Mouse (Mus musculus): ENCODE measurements around the gene Trmt1.

Gene Trmt1

DNA sequence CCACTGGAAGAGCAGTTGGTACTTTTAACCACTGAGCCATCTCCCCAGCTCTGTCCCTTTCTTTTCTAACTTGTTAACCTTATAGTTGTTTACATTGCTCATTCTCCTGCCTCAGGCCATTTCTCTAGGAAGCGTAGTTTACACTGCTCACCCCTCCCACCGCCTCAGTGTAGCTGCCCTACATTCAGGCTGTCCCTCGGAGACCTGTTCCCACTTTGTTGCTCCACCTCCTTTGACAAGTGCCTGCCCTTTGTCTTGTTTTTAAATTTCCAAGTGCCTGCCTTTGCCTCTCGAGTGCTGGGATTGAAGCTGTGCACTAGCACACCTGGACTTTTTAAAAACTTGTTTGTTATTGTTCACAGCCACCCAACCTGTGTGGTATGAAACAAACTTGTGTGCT is 7.2 kb downstream of the Trmt1 start:
- no peak for DNase-seq

DNA sequence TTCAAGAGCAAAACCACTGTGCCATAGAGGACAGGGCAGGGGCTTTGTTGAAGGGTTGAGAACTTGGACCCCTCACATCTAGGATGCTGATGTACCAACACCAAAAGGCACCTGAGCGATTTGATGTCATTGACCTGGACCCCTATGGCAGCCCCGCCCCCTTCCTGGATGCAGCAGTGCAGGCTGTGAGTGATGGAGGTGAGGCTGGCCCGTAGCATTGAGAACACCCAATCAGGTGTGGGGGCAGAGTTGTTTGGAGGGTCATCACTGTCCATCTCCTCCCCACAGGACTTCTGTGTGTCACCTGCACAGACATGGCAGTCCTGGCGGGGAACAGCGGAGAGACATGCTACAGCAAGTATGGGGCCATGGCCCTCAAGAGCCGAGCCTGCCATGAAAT is 9.0 kb downstream of the Trmt1 start:
- no peak for DNase-seq

DNA sequence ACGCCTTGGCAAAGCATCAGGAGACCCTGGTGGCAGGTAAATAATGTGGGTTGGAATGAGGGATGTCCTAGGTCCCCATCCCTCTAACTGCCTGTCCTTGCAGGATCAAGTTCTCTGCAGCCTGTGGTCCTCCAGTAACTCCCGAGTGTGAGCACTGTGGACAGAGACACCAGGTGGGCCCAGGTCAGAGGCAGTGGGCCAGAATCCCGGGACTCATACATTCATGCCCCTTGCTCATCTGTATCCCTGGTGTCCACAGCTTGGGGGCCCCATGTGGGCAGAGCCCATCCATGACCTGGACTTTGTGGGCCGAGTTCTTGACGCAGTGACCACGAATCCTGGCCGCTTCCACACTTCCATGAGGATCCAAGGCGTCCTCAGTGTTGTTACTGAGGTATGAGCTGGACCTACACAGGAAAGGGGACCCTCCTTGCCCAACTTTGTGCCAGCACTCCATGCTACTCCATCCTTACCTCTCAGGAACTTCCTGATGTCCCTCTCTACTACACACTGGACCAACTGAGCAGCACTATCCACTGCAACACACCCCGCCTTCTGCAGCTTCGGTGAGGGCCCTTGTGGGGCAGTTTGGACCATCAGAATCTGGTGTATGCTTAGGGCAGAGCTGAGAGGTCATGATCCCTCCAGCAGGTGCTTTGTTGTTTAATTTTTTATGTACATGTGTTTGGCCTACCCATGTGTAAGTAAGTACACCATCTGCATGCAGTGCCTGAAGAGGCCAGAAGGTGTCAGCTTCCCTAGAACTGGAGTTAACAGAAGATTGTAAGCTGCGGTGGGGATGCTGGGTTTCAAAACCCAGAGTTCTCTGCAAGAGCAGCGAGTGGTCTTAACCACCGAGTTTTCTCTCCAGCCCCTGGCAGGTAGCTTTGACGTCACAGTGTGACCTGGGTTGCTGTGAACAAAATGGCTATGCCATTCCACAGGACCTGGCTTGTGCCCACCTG is 11.3 kb downstream of the Trmt1 start:
- DNase-seq: peak; percentile 76 to 78

DNA sequence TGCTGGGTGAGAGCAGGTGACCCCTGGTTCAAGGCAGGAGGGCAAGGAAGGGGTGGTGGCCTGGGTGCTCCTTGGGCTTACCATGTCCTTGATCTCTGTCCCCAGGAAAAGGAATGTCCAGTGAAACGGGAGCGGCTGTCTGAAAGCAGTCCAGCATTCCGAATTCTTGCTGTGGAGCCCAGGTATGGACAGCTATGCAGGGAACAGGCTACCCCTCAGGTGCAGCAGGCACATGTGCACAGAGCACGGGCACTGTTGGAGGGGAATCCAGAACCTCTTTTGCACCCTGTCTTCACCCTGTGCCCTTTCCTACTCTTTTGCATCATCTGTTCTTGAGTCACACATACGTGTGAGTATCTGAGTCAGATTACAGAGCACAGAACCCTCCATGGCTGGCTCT is 12.2 kb downstream of the Trmt1 start:
- DNase-seq: no peak

DNA sequence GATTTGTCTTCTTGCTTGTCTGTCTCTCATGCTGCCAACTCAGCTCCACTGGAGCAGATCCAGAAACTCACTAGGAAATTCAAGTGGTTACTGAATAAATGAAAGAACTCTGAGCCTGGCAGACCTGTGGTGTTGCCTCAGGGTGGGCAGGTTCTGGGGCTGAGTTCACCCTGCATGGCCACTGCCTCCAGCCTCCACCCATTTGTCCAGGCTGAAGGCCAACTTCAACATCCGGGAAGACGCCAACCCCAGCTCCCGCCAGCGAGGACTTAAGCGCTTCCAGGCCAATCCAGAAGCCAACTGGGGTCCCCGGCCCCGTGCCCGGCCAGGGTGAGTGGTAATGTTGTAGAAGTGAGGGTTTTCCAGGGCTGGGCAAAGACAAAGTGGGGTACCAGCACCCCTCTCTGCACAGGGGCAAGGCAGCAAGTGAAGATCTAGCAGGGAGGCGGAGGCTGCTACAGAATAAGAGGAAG is 12.9 kb downstream of the Trmt1 start:
- peak; percentile 47 to 63 for DNase-seq

DNA sequence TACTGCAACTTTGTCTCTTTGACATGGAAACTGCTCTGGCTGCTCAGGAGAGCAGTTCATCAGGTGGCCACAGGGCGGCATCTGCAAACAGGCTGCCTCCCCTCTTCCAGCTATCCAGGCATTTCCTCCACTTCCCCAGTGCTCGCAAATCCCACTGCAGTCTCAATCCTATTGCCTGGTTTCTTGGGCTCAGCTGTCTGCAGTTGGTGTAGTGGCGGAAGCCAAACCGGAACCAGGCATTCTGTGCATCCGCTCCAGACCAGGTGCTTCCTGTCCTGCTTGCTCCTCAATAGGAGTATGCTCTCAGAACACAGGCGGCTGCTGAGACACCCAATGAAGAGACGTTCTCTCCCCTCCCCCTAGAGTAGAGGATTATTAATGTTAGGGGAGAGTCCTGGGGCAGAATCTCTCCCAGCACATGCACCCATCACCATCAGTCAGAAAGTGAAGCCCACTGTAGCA is 13.8 kb downstream of the Trmt1 start:
- peak; percentile 77 to 85 for DNase-seq

DNA sequence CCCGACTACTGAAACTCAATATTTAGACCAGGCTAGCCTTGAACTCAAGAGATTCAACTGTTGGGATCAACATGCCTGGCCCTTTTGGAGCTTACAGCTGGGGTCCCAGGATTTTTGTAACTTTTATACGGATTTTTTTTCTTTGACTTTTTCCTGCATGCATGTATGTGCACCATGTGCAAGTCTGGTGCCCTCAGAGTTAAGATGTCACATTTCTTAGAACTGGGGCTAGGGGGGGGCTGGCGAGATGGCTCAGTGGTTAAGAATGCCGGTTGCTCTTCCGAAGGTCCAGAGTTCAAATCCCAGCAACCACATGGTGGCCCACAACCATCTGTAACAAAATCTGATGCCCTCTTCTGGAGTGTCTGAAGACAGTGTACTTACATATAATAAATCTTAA is 14.4 kb downstream of the Trmt1 start:
- DNase-seq: no peak

DNA sequence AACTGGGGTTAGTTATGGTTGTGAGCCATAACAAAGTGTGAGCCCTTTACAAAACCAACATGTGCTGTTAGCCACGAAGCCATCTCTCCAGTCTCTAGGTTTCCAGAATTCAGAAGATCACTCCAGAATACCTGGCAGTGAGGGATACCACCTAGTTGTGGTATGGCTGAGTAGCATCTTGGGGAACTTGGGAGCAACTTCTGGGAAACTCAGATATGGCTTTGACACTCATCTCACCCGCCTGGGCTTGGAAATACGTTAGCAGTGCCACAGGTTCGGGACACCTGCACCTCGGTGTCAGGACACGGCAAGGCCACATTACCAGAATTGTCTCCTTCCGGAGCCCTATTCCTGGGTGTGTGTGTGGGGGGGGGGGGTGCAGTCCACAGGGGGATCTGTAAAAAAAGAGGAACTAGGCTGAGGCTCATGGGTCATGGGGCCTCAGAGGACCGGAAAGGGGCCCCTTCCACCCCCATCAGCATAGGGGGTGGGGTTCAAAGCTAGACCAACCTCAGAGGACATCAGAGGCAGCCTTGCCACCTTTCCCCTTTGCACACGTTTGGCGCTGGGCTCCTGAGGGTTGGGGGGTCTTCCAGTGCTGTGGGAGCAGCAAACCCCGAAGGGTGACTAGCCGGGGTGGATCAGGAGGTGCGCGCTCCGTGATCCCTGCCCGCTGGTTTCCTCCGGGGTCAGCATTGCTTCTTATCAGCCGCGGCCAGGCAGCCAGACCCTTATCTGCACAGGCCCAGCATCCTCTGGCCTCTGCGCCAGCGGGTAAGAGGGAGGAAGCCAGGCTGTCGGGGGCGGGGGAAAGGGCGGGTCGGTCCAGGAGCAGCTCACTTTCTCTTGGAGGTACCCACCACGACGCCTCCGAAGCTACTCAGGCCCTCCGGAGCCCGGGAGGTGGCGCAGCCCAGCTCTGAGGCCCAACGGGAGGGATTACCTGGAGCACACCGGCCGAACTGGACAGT is 15.1 kb downstream of the Trmt1 start, which contains the start of gene Lyl1:
Lyl1 (plus strand) TSS at position 517 of the 971 bp plus-strand sequence.
- peak; percentile 71 to 81 for DNase-seq

DNA sequence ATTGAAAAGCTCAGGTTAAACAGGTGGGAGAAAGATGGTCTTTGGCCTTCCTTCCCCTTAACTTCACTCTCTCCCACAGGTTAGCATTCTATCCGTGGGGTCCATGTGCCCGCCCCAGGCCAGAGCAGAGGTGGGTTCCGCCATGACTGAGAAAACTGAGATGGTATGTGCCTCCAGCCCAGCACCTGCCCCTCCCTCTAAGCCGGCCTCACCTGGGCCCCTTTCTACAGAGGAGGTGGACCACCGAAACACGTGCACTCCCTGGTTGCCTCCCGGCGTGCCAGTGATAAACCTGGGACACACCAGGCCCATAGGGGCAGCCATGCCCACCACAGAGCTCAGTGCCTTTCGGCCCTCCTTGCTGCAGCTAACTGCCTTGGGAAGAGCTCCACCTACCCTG is 16.5 kb downstream of the Trmt1 start:
- no peak for DNase-seq

DNA sequence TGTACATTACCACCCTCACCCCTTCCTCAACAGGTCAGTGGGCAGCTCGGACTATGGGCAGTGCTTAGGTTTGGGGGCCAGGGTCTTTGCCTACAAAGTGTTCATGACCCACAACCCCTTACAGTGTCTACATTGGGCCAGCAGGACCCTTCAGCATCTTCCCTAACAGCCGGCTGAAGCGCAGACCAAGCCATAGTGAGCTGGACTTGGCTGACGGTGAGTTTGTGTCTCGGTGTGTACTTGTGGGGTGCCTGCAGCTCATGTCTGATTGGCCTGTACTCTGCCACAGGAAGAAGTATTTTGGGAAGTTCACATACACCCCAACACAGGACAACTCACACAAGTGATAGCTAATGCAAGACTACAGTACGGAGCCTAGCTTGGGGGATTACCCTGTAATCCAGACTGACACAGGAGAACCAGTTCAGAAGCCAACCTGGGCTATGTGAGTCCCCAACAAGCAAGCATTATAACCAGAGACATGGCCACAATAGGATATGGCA is 16.9 kb downstream of the Trmt1 start:
- no peak for DNase-seq

DNA sequence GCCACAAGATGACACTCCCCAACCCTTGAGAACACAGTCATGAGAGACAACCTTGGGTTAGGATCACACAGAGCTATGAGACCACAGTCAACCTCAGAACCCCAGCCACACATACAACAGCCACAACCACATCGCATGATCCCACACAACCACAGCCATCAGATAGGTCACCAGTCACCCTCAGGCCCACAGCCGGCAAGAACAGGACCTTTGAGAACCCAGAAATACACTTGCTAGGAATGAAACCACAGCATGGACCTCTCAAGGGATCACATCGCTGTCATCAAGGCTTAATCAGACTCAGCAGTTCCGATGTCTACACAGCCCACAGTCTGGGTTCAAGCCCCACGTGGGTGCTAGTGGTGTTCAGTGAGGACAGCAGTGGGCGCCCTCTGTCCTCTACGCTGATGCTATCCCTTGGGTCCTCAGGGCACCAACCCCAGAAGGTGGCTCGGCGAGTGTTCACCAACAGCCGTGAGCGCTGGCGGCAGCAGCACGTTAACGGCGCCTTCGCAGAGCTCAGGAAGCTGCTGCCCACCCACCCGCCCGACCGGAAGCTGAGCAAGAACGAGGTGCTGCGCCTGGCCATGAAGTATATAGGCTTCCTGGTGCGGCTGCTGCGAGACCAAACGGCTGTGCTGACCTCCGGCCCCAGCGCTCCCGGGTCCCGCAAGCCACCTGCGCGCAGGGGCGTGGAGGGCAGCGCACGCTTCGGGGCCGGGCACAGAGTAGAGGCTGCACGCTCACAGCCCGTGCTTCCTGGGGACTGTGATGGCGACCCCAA is 17.6 kb downstream of the Trmt1 start:
- DNase-seq: peak in 1 of 2 experiments; percentile 53

DNA sequence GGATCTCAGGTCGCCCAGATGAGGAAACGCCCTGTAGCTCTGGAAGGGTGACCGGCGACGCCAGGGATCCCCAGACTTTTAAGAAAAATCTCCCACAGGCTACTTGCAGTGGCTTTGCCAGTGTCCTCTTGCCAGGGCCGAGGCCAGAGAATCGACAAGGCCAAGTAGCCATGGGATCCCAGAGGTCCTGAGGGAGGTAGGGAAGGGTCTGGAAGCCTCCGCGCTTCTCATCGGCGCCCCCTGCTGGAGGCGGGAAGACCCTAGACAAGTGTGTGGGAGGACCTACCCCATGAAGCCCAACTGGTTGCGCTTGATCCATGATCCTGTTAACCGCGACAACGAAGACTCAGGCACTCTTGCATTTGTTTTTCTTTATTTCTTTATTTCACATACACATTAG is 18.2 kb downstream of the Trmt1 start:
- DNase-seq: peak; percentile 88 to 92

DNA sequence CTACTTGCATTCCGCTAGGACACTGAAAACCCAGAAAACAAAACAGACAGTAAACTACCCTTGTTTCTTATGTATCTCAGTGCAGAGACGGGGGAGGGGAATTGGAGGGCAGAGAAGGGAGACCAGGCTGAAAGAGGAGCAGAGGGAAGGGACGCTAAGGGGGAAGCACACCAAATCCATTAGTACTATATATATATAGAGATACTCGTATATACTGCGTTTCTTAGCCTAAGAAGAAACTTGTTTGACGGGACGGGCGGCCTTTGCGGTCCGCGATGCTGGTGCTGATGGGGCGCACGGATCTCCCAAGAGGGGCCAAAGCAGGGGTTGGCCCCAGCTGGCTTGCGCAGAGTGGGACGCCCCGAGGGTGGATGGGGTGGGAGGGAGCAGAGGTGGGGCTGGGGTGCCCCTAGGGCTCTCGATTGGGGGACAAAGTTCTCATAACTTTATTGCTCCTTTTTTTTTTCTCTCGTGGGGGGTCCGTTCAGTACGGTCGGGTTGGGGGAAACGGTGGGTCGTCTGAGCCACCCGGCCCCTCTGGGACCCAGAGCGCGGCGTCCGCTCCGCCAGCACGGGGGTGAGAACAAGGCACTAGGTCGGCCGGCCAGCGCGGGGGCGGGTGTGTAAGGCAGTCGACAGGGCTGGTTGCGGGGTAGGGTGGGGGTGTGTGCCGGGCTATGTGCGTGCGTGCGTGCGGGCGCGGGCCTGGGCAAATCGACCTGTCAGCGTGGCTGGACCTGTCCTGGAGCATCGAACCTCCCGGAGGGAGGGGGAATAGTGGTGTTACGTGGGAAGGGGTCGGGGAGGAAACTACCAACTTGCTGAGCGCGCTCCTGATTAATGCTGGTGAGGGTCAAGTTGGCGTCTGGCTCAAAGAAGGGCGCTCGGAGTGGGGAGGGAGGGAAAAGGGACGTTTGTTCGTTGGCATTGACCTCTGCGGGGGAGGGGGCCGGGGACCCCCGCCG is 19.0 kb downstream of the Trmt1 start:
- DNase-seq: peak; percentile 53 to 62

DNA sequence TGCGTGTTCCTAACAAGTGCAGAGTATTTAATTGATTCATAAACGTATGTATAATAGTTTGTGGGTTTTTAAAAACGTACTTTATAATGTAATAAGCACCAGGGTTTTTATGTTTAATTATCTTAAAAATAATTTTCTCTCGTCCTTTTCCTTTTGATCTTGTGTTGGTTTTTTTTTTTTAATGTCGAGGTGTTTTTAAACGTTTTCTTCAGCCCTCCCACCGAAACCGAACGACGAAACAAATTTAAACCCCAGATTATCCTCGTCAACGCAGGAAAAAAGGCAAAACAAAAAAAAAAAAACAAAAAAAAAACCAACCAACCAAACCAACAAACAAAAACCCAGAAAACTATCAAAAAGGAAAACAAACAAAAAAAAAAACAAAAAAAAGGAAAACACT is 19.9 kb downstream of the Trmt1 start:
- DNase-seq: no peak

DNA sequence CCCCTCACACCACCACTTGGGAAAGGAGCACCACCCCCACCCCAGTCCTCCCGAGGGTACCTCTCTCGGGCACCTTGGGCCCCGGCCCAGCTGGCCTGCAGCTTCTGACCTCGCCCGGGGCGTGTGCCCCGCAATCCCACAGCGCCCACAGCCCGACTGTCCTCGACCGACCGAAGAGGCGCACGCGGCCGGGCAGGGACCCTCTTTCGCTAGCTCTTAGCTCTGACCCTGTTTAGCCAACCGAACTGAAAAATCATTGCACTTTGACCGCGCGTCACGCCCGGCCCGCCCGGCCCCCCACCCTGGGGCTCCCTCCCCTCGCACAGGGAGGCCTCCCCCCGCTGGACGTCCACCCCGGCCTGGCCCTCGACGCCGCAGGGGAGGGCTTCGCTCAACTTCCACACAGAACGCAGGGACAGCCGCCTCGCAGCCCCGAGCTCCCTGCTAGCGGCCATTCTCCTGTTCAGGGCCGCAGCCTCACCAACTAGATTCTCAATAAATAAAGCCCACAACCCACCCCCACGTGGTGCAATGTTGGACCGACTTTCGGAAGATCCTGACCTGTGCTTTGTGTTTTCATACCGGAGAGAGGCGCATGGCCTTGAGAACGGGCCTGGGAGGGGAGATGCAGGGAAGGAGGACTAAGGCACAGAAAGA is 20.6 kb downstream of the Trmt1 start:
- DNase-seq: peak in 1 of 2 experiments; percentile 67

DNA sequence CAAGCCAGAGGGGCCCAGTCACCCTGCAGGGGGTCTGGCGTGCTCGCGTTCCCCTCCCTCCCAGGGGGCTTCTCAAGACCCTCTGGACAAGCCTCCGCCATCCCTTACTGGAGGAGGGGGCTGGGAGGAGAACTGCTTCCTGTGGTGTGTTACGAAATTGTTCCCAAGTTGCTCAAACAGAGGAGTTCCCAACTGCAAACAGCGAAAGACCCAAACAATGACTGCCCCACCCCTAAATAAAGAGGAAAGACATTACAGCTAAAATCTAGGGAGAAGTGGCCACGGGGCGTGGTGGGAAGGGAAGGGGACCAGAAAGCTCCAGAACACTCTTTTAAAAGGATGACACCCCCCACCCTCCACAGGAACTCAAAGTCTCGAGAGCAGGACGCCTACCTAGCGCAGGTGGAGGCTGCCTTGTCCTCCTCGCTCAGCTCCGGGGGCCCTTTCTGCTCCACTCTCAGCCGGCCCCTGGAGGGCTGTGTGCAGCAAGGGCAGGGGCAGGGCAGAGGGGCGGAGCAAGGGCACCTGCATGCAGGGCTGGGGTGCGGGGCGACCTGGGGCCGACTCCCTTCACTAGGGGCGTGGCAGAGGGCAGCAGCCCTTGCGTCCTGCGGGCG is 21.3 kb downstream of the Trmt1 start:
- peak in 1 of 2 experiments; percentile 70 for DNase-seq

DNA sequence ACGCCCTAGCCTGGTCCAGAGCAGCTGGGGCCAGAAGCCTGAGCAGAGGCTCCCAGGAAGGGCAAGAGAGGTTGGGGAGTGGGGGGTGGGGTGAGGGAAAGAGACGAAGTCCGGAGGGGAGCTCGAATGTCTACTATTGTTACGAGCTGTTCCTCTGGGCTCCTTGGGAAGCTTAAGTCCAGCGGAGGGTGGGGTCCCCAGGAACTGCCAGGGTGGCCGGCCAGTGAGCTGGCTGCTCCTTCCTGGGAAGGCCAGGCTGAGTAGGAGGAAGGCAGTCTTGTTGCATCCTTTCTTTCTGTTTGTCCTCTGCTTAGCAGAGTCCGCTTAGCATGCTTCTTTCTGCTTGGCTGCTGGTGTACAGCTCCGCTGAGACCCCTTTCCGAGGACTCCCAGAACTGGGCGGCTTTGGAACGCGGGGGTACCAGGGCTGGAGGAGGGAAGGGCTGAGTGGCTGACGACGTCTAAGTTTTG is 22.0 kb downstream of the Trmt1 start:
- DNase-seq: peak in 1 of 2 experiments; percentile 44

DNA sequence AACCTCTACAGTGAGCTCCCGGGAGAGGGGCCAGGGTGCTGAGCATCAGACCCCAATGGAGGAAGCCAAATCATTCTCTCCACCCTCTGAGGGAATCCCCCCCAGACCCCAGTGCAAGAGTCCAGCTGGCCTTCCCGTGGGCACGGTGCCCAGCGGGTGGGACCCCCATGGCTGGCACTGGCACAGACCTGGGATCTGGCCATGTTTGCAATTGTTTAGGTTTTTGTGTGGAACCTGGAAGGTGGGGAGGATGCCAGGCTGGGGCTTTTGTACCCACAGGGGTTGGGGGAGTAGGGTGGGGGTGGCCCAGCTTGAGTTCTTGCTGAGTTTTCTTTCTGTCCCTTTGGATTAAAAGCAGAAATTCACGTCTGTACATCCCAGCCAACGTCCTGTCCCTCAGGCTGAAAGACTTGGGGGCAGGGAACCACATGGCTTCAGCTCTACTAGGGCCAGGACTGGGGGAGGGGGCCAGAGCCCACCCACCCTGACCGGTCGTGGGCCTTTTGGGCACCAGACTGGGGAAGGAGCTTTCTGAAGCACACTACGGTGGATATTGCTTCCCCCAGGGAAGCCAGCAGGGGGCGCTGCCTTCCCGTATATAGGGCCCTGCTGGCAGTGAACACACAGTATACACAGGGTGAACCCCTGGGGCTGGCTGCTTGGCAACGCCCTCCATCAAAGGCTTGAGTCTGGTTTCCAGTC is 22.8 kb downstream of the Trmt1 start:
- peak; percentile 90 to 92 for DNase-seq

DNA sequence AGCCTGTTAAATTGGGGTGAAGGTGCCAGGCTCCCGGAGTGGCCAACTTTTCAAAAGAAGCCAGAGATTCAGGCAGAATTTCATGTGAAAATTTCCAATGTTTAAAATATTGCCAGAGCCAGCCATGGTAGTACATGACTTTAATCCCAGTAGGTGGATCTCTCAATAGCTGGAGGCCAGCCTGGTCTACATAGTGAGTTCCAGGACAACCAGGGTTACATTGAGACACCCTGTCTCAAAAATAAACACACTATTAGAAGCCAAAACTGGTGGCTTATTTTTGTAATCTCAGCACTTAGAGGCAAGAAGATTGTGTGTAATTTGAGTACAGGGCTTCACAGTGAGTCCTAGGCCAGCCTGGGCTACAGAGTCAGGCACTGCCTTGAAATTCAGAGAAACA is 23.8 kb downstream of the Trmt1 start:
- DNase-seq: no peak
